Mouse (Mus musculus) embryonic facial prominence, embryonic 11.5 days (tissue): ENCODE data around the gene Smtn. TPM values are rescaled to one million over a fixed set of nuclear protein-coding genes. Genes with fewer than 3 reads are reported as not detected.

ENCODE experiments used
- ATAC-seq: fragments of 200-750 bp; cut with Nextera tagmentation; replicated peaks from 2 replicates; pipeline ENCODE4 v1.8.0; 2017; ENCODE audit warnings: low read depth; ENCODE audit not compliant: insufficient number of reproducible peaks, low FRiP score, low TSS enrichment
- DNase-seq: peaks from one replicate; pipeline ENCODE4 v3.0.0-alpha.2; 2015; ENCODE audit warnings: low spot score
- H3K27ac ChIP-seq: fragments of 300-500 bp; sonication (generic); replicated peaks from 2 replicates; pipeline ENCODE4 v1.5.1; 2014; ENCODE audit warnings: mild to moderate bottlenecking, low read depth, low read length, control low read depth
- H3K27me3 ChIP-seq: fragments of 300-500 bp; sonication (generic); 2 replicates; pipeline ENCODE4 v1.6.1; 2014; ENCODE audit warnings: mild to moderate bottlenecking, low read length, moderate library complexity, mixed read lengths; ENCODE audit not compliant: control insufficient read depth, insufficient read depth
- H3K36me3 ChIP-seq: fragments of 300-500 bp; sonication (generic); replicated peaks from 2 replicates; pipeline ENCODE4 v1.6.1; 2014; ENCODE audit warnings: low read depth, mild to moderate bottlenecking, low read length, moderate library complexity, mixed read lengths; ENCODE audit not compliant: control insufficient read depth, insufficient read depth
- H3K4me1 ChIP-seq: fragments of 300-500 bp; sonication (generic); 2 replicates; pipeline ENCODE4 v1.6.1; 2014; ENCODE audit warnings: low read length, mixed read lengths; ENCODE audit not compliant: control insufficient read depth, insufficient read depth
- H3K4me2 ChIP-seq: fragments of 300-500 bp; sonication (generic); 2 replicates; pipeline ENCODE4 v1.6.1; 2014; ENCODE audit warnings: low read depth, mild to moderate bottlenecking, control low read depth, low read length, moderate library complexity
- H3K4me3 ChIP-seq: fragments of 300-500 bp; sonication (generic); 2 replicates; pipeline ENCODE4 v1.5.1; 2014; ENCODE audit warnings: low read depth, low read length, control low read depth
- H3K9ac ChIP-seq: fragments of 300-500 bp; sonication (generic); replicated peaks from 2 replicates; pipeline ENCODE4 v1.6.1; 2014; ENCODE audit warnings: mild to moderate bottlenecking, control low read depth, low read length
- H3K9me3 ChIP-seq: fragments of 300-500 bp; sonication (generic); replicated peaks from 2 replicates; pipeline ENCODE4 v1.6.1; 2016; ENCODE audit warnings: mild to moderate bottlenecking, low read length, inconsistent platforms, mixed read lengths; ENCODE audit not compliant: control insufficient read depth
- WGBS: fragments of 180-500 bp; shearing (Covaris S2); extraction: QIAGEN DNeasy Blood & Tissue Kit; methylation state at CpG from one replicate; pipeline ENCODE4 v1.1.7; 2014; 5-methylcytosine and 5-hydroxymethylcytosine counted together
- polyA plus RNA-seq: library from polyadenylated mRNA; unstranded; fragments of >200 nt; fragmentation: Nextera tagmentation; extraction: Ambion mirVana; gene quantifications from 2 replicates; pipeline ENCODE4 v1.2.1, GENCODE M21; 2014

Gene Smtn
- polyA plus RNA-seq, 1 experiment from 2014 or later: 30.7 TPM

DNA sequence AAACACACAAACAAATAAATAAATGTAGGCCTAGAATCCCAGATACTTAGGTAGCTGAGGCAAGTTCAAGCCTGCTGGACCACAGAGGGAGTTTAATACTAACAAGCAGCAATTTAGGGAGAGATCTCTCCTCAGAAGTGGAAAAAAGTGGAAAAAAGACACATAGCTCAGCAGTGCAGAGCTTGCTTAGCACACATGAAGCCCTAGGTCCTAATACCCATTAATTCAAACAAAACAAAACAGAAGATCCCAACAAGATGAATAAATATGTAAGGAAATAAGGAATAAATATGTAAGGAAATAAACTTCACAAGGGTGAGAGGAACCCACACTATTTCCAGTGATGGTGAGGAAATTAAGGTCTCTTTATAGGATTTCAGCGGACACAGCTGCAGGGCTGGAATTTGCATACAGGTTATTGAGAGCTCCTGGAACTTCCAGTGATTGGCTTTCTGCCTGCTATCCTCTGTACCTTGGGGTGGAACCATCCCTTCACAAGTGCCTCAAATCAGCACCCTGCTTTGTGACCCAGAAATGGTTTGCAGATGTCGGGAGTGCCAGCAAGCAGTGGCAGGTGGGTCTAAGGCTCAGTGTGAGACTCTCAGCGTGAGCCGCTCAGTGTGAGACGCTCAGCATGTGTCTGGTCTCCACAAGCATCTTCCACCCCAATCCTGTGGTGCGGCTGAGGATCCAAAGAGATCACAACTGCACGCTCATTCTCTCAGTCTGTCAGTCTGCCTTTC, 16.4 kb downstream of the Smtn start:
- no peaks in the 10 kb centered on the region for H3K27me3 ChIP-seq
- ATAC-seq: no peak
- no peak for DNase-seq
- no peak overlapping the region for H3K4me3 ChIP-seq
- no peak overlapping the region for H3K4me2 ChIP-seq
- no peaks in the 10 kb centered on the region; the same call in none of the 2 replicates for H3K36me3 ChIP-seq
- H3K27ac ChIP-seq: no peak overlapping the region
- H3K9me3 ChIP-seq: no peaks in the 10 kb centered on the region
- H3K9ac ChIP-seq: no peak overlapping the region
- no peaks in the 10 kb centered on the region for H3K4me1 ChIP-seq
- WGBS: 83% methylated on average over 7 of the region's 7 CpGs

DNA sequence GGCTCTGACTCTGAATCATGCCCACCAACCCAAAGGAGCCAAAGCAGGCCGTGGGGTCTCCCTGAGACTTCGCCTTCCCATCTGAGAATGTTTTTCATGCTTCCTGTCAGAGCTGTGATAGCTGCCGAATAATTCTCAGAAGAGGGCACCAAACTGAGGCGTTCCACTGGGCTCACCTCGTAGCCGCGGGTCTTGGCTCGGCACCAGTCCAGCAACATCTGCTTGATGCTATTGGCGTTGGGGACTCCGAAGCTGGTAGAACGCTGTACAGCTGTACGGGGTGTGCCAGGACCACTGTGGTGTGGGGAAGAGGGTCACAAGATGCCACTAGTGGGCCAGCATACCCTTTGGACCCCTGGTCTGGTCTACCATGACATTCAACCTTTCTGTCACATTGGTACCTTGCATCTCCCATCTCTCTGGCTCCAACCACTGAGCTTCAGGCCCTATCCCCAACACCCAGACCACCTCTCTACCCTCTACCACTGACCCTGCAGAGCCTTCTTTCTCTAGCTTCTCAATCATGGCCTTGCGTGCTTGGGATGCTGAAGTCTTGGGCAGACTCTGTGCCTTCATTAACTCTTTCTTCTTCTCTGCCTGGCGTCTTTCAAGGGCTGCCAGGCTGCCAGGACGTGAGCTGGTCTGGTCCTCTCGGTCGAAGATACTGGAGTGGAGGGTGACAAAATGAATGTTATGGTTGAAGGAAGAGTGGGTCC, 18.0 kb downstream of the Smtn start:
- Histone ChIP-seq H3K36me3 (no peaks in the 10 kb centered on the region; the same call in none of the 2 replicates), H3K27me3 (no peaks in the 10 kb centered on the region), H3K9ac (no peak overlapping the region), H3K27ac (no peak overlapping the region), H3K9me3 (no peaks in the 10 kb centered on the region), H3K4me3 (no peak overlapping the region), H3K4me1 (peaks cover 2% of the 10 kb centered on the region; the same call in 1 of the 2 replicates), H3K4me2 (no peak overlapping the region)
- 92% methylated on average over 17 of the region's 17 CpGs for WGBS
- DNase-seq (no peak), ATAC-seq (no peak)

DNA sequence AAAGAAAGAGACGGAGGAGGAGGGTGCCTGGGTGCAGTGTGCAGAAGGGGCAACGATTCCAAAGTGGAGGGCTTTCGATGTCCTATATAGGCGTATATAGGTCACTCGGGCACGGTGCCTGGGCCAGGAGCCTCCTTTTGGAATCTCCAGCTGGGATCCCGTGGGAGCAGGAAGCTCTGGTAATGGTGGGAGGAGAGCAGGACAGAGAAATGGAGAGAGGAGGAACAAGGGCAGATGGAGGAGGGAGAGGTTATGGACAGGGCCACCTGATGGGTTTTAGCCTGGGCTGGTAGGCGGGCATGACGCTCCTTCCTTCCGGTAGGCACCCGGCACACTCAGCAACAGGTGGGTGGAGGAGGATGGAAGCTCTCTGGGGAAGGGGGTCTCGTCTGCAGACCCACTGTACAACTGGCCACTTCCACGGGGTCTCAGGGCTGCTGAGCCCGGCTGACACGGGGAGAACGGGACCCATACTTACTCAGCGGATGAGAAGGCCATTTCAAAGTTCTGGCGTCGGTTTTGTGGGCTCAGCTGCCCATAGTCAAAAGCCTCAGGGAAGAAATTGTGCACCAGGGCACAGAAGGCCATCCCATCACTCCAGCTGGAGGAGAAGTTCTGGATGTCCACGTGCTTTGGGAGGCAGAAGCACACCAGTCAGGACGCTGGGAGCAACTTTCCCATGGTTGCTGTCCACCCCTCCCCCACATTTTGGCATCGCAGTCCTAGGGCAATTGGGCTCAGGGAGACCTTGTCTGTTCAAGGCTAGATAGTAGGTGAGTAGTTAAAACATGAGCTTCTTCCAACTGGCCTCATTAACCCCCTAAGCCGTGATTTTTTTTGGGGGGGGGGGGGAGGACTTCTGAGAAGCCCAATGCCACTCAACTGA, 18.8 kb downstream of the Smtn start:
- no peak overlapping the region for H3K27ac ChIP-seq
- 86% methylated on average over 23 of the region's 23 CpGs for WGBS
- DNase-seq (no peak), ATAC-seq (no peak)
- no peak overlapping the region for H3K4me2 ChIP-seq
- no peaks in the 10 kb centered on the region; the same call in none of the 2 replicates for H3K36me3 ChIP-seq
- no peaks in the 10 kb centered on the region for H3K9me3 ChIP-seq
- H3K4me1 ChIP-seq: peaks cover 4% of the 10 kb centered on the region; the same call in 1 of the 2 replicates
- H3K9ac ChIP-seq: no peak overlapping the region
- no peaks in the 10 kb centered on the region for H3K27me3 ChIP-seq
- no peak overlapping the region for H3K4me3 ChIP-seq

DNA sequence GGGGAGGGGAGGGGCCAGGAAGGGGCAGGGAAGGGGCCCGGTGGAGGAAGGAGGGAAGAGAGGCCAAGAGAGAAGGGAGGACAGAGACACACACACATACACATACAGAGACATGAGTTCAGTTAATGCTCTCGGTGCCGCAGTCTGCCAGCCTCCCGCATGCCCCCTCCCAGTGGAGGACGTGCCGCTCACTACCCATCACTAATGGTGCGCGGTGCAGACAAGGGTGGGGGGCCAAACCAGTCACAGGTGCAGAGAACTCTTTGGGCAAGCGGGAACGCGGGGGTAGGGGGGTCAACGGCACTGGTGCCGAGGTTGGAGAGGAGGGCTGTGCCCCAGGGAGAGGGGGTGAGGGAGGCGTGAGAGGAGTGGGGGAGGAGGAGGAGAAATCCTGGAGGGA, 19.5 kb downstream of the Smtn start:
- H3K4me3 ChIP-seq: no peak overlapping the region
- peaks cover 4% of the 10 kb centered on the region; the same call in 1 of the 2 replicates for H3K4me1 ChIP-seq
- H3K4me2 ChIP-seq: no peak overlapping the region
- no peak overlapping the region for H3K27ac ChIP-seq
- no peaks in the 10 kb centered on the region; the same call in none of the 2 replicates for H3K36me3 ChIP-seq
- ATAC-seq: no peak
- no peaks in the 10 kb centered on the region for H3K9me3 ChIP-seq
- no peak overlapping the region for H3K9ac ChIP-seq
- no peak for DNase-seq
- H3K27me3 ChIP-seq: peaks cover 3% of the 10 kb centered on the region; the same call in 1 of the 2 replicates
- 80% methylated on average over 14 of the region's 14 CpGs for WGBS

DNA sequence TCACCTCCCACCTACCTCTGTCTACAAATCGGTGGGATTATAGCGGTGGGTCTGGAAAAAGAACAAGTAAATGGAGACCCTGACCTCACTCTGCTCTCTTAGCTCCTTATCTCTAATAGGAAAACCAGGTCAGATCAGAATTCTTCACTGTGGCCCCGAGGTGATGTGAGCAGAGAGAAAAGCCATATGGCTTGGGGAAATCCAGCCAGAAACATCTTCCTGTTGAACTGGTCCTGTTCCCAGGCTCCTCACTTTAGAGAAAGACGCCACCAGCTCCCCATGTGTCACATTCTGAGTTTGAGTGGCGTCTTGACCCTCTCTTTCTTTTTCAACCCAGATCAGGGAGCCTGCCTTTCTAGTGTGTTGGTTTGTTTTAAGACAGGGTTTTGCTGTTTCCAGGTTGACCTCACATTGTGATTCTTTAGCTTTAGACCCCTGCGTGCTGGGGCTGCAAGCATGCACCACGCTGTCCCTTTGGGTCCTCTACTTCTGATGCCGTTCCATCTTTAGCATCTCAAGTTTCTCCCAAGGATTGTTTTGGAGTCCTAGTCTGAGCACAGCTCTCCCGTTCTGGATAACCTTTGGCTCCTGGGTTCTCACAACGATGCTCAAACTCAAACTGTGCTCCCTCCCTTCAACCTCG, 20.5 kb downstream of the Smtn start:
- DNase-seq (no peak), ATAC-seq (no peak)
- Histone ChIP-seq H3K27me3 (peaks cover 3% of the 10 kb centered on the region; the same call in 1 of the 2 replicates), H3K4me3 (no peak overlapping the region), H3K9me3 (no peaks in the 10 kb centered on the region), H3K4me1 (peaks cover 4% of the 10 kb centered on the region; the same call in 1 of the 2 replicates), H3K36me3 (no peaks in the 10 kb centered on the region; the same call in none of the 2 replicates), H3K9ac (no peak overlapping the region), H3K4me2 (no peak overlapping the region), H3K27ac (no peak overlapping the region)
- WGBS: 84% methylated on average over 11 of the region's 11 CpGs

DNA sequence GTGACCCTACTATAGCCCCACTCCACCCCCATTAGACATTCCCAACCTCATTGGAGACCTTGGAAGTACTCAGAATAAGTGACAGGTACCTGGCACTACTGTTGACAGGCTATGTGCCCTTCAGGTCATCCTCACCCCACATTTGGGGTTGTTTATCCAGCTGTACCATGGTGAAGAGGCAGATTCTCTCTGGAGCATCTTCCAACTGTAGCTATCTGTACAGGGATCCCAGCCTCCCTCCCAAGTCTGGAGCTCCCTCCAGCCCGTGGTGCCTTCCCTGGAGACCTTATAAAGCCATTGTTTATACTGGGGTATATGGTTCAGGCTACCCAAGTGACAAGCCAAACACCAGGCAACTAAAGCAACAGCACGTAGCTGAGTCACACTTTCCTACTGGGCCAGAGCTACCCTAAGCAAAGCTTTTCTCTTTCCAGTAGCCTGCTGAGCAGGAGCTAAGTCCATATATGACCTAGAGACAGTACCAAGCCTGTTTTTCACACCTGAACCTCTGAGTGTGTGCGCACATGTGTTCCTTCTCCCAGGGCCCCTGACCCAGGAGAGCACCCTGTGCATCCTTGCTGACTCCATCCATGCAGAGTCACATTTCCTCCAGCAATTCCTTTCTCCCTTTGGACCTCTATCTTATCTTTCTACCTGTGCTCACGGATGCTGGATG, 21.2 kb downstream of the Smtn start:
- 76% methylated on average over 4 of the region's 4 CpGs for WGBS
- no peak for DNase-seq
- no peak for ATAC-seq

More for the DNA sequence above, 21.2 kb downstream of the Smtn start:
- Histone ChIP-seq H3K4me1 (peaks cover 4% of the 10 kb centered on the region; the same call in 1 of the 2 replicates), H3K9ac (no peak overlapping the region), H3K27me3 (peaks cover 3% of the 10 kb centered on the region; the same call in 1 of the 2 replicates), H3K4me3 (no peak overlapping the region), H3K36me3 (no peaks in the 10 kb centered on the region; the same call in none of the 2 replicates), H3K9me3 (no peaks in the 10 kb centered on the region), H3K4me2 (no peak overlapping the region), H3K27ac (no peak overlapping the region)
